Mouse (Mus musculus): ENCODE measurements at regions not wholly inside any gene's neighbourhood (a gene's known extent, or its start where the extent isn't known, plus 50 kb on each side); places are given as distances from the start of the nearest gene placed in this dataset.

GRCm38 (mm10) chr7:129810565-129810964 lies 218.9 kb downstream of the Wdr11 start:
- no peak for DNase-seq (ENCODE audit: low spot score in 2 of 2)

- no peak for DNase-seq (ENCODE audit: low spot score in 2 of 2)
Observed at GRCm38 (mm10) chr7:129814149-129814860, 222.6 kb downstream of the Wdr11 start.

GRCm38 (mm10) chr7:129818833-129819232 lies 227.2 kb downstream of the Wdr11 start:
- DNase-seq (ENCODE audit: low spot score in 2 of 2), result no peak

GRCm38 (mm10) chr7:129819651-129820050 lies 228.0 kb downstream of the Wdr11 start:
- DNase-seq (ENCODE audit: low spot score in 2 of 2), result no peak

GRCm38 (mm10) chr7:129828970-129829369 lies 237.3 kb downstream of the Wdr11 start:
- DNase-seq (ENCODE audit: low spot score in 2 of 2), result no peak

- no peak for DNase-seq (ENCODE audit: low spot score in 2 of 2)
Observed at GRCm38 (mm10) chr7:129832830-129833229, 241.2 kb downstream of the Wdr11 start.

- peak; percentile 24 to 28 for DNase-seq (ENCODE audit: low spot score in 2 of 2)
Observed at GRCm38 (mm10) chr7:129842303-129843122, 250.8 kb downstream of the Wdr11 start.

GRCm38 (mm10) chr7:129847136-129847535 lies 255.5 kb downstream of the Wdr11 start:
- DNase-seq (ENCODE audit: low spot score in 2 of 2), result no peak

- DNase-seq (ENCODE audit: low spot score in 2 of 2), result no peak
Observed at GRCm38 (mm10) chr7:129853596-129853995, 261.9 kb downstream of the Wdr11 start.

- DNase-seq (ENCODE audit: low spot score in 2 of 2), result no peak
Observed at GRCm38 (mm10) chr7:129854942-129855341, 263.3 kb downstream of the Wdr11 start.

- no peak for DNase-seq (ENCODE audit: low spot score in 2 of 2)
Observed at GRCm38 (mm10) chr7:129862966-129863365, 271.3 kb downstream of the Wdr11 start.

GRCm38 (mm10) chr7:129865536-129865935 lies 273.9 kb downstream of the Wdr11 start:
- no peak for DNase-seq (ENCODE audit: low spot score in 2 of 2)

GRCm38 (mm10) chr7:129872208-129872790 lies 280.6 kb downstream of the Wdr11 start:
- no peak for DNase-seq (ENCODE audit: low spot score in 2 of 2)

GRCm38 (mm10) chr7:129876202-129876851 lies 284.7 kb downstream of the Wdr11 start:
- DNase-seq (ENCODE audit: low spot score in 2 of 2), result no peak

- no peak for DNase-seq (ENCODE audit: low spot score in 2 of 2)
Observed at GRCm38 (mm10) chr7:129876852-129877223, 285.2 kb downstream of the Wdr11 start.

GRCm38 (mm10) chr7:129896291-129896690 lies 304.6 kb downstream of the Wdr11 start:
- DNase-seq (ENCODE audit: low spot score in 2 of 2), result no peak

- DNase-seq (ENCODE audit: low spot score in 2 of 2), result no peak
Observed at GRCm38 (mm10) chr7:129897511-129897910, 305.8 kb downstream of the Wdr11 start.

- DNase-seq (ENCODE audit: low spot score in 2 of 2), result no peak
Observed at GRCm38 (mm10) chr7:129902256-129902655, 310.6 kb downstream of the Wdr11 start.

GRCm38 (mm10) chr7:129903126-129903525 lies 311.5 kb downstream of the Wdr11 start:
- DNase-seq (ENCODE audit: low spot score in 2 of 2), result no peak

- DNase-seq (ENCODE audit: low spot score in 2 of 2), result no peak
Observed at GRCm38 (mm10) chr7:129906131-129906530, 314.5 kb downstream of the Wdr11 start.

- DNase-seq (ENCODE audit: low spot score in 2 of 2), result no peak
Observed at GRCm38 (mm10) chr7:129908826-129909225, 317.2 kb downstream of the Wdr11 start.

GRCm38 (mm10) chr7:129909730-129910129 lies 318.1 kb downstream of the Wdr11 start:
- DNase-seq (ENCODE audit: low spot score in 2 of 2), result no peak
